Mouse (Mus musculus): ENCODE data around the gene Myog.
A peak's percentile ranks its signal among the peaks of the same experiment; 100 is the strongest.

Gene Myog

DNA sequence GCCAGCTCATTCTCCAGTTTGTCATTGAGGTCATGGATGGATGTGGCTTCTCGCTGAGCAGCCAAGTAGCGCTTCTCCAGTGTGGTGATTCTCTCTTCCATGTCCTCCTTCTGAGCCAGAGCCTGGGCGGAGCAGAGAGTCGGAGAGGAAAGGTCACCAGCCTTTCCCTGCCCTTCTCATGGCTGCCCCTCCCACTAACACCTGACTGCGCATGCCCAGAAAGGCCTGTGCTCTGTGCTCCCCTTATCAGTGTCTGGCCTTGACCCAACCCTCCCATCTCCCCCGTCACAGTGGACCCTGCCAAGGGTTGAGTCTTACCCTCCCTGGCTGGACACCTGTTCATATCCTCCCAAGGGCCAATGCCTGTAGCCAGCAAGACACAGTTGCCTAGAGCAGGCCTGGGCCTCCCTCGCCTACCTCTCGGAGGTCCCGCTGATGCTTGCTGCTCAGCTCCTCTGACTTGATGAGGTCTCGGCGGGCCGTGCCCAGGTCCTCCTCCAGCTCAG is 37.1 kb downstream of the Myog start:
- DNase-seq = no peak

DNA sequence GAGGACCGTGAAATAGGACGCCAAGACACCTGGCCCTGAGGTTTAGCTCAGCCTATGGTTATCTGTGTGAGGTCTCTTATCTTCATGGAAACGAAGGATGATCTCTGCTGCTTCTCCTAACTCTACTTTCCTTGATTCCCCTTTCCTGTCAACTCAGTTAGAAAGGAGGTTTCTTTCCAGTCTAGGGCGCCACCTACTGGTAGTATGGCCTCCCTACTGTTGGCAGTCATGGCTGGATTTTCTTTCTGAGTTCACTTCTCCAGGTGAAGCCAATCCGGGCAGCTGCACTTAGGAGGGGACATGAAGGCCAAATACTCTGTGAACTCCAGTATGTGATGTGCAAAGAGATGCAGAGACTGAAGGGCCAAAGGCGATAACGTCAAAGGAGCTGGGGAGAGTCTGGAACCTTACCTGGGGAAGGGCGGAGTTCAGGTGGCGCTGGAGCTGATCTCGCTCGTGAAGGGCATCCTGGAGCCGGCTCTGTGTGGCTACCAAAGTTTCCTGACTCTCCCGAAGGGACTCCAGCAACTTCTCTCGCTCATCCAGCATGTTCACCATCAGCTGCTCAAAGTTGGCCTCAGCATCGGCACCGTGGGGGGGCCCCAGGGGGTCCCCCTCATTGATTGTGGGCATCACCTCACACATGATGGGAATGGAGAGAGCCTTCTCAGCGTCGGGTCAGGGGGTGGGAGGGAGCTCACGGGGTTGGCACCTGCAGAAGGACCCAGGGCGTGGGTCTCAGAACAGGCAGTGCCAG is 42.3 kb downstream of the Myog start:
- DNase-seq = peak; percentile 72

- peak; percentile 46 for DNase-seq
Observed at GRCm38 (mm10) chr1:134332770-134333271, 43.0 kb downstream of the Myog start, which contains the start of gene Ppfia4. TSS of gene Ppfia4 (minus strand) at chr1:134332928.

DNA sequence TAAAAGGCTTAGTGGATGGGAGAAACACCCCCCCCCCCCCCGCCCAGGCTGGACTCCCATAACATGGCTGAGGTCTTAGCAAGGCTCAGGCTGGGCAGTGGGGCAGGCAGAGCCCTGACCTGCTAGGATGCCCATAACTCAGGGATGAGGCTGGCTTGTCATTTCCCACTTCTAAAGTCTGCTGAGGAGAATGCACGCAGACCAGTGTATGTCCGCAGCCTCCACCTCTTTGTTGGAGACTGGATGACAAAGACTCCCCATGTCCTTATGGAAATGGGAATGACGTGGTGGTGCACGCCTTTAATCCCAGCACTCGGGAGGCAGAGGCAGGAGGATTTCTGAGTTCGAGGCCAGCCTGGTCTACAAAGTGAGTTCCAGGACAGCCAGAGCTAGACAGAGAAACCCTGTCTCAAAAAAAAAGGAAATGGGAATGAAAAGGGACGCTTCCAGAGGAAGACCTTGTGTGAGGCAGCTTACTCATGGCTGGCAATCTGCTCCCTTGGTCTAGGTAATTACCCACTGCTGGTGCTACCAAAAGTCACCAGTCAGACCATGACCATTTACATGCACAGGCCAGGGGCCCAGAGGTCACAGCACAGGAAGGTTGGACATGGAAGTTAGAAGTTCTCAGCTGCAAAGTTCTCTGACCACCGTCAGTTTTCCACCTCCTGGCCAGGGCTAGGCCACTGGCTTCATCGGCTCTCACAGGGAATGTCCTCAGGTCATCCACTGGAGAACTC is 43.8 kb downstream of the Myog start:
- DNase-seq = no peak

GRCm38 (mm10) chr1:134334111-134334827 is 44.5 kb downstream of the Myog start:
- DNase-seq = no peak

- DNase-seq = no peak
Observed at GRCm38 (mm10) chr1:134335211-134335923, 45.6 kb downstream of the Myog start.

GRCm38 (mm10) chr1:134335924-134336810 is 46.4 kb downstream of the Myog start:
- DNase-seq = no peak

DNA sequence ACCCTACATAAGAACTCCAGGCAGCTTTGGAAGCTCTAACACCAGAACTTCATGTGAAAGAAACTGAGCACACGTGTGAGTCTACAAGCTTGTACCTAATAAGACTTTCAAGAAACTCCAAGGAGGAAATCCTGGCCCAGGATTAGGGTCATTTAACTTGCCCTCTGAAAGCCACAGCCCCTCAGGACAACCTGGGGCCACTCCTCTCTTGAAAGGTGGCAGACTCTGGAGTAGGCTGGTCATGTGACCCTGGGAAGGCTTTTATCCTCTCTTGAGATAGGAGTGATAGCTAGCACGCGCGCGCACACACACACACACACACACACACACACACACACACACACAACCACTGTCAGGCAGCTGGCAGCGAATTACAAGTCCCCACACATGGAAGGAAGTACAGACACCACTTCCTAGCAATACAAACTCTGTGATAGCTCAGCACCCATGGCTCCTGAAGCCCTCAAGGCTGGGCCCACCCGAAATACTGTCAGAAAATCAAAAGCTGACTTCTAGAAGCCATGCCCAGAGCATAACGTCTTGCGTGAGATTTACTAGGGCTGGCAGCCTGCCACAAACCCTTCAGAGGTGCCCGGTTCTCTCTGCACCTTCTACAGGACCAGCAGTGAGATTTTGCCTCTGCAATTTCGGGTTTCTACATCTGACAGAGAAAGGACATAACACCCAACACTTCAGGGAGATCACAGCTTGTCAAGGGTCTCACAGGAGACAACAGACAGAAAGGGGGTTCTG is 47.3 kb downstream of the Myog start:
- no peak for DNase-seq

DNA sequence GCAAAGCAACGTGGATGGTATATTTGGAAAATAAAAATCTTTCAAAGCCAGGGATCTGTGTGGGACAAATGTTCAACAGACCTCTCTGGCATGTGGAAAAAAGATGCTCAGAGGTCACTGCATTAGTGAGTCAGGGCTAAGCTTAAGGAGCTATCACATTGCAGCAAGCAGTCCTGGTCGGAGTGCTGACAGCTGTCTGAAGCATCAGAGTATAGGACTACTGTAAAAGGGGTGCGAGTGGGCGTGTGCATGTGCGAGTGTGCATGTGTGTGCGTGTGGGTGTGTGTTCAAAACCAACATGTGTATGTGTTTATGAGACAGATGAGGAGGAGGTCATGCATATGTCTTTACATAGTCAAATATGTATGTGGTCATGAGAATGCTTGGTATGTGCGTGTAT is 49.4 kb downstream of the Myog start:
- no peak for DNase-seq

DNA sequence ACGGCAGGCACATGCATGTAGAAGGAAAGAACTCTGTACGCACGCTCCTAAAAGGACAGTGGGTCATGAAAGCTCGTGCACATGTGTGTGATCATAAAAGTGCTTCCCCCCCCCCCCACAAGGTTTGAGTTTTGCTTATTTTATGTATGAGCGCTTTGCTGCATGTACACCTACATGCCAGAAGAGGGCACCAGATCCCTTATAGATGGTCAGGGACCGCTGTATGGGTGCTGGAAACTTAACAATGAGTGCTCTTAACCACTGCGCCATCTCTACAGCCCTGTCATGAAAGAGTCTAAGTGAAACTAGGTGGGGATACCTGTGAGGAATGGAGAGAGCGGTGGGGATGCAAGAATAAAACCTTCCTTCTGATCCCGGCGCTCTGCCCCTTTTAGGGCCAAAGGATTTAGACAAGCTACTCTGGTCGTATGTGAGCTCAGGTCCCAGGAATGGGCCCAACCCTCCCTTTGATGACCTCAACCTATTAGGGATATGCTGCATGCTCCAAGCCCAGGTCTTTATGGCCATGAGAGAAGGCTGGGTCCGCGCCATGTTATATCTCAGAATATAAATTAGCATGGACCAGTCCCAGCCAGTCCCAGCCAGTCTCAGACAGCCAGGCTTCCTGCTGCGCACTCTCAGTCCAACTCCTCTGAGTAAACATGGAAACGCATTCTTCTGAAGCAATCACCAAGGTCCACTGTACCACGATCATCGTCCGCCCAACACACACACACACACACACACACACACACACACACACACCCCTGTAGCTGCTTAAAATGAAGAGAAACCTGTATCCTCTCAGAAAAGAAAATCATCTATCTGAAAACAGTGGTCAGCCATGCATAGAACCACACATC is 50.2 kb downstream of the Myog start:
- DNase-seq = no peak

GRCm38 (mm10) chr1:134341641-134342277 is 52.0 kb downstream of the Myog start:
- no peak for DNase-seq
